Mouse (Mus musculus) embryonic fibroblast, embryonic 13.5 days (primary cell): Measurements from ENCODE around the gene Gm6793.

Source experiments
- CTCF ChIP-seq: IDR thresholded peaks from 2 replicates; pipeline ENCODE4 v1.5.1; 2011; ENCODE audit warnings: mild to moderate bottlenecking, control low read depth, low read length, moderate library complexity, borderline replicate concordance; ENCODE audit not compliant: insufficient read depth
- POLR2A ChIP-seq: IDR thresholded peaks from 2 replicates; pipeline ENCODE4 v1.6.1; 2011; ENCODE audit warnings: low read depth, mild to moderate bottlenecking, control low read depth, low read length, moderate library complexity

- TF ChIP-seq CTCF (no peak), POLR2A (no peak)
Observed at GRCm38 (mm10) chr8:112051537-112051936, 36.7 kb upstream of the Gm6793 start.
